Mouse (Mus musculus): Measurements from ENCODE around the gene Lrrc75b.

DNA sequence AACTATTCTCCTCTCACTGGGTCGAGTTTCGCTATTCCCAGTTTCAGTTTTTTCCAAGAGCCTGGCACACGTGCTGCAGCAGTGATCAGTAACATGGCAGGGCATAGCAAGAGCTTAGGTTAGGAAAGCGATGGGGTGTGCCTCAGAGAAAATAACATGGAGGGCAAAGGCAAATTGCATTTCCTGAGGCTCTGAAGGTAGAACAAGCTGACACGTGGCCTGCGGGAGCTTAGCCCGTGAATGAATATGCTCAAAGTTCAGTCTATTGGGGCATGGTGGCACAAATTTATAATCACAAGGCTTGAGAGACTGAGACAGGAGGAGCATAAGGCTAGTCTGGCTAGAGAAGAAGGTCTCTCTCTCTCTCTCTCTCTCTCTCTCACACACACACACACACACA, 47.3 kb downstream of the Lrrc75b start:
- TF ChIP-seq CEBPB (IDR thresholded peaks at IDR 0.05; ENCODE audit: insufficient read depth, poor library complexity, severe bottlenecking) (no peak), E2F4 (IDR thresholded peaks at IDR 0.05; ENCODE audit: insufficient read depth) (no peak), USF1 (IDR thresholded peaks at IDR 0.05; ENCODE audit: low read depth) (no peak), POLR2AphosphoS2 (IDR thresholded peaks at IDR 0.05; ENCODE audit: insufficient read length, low read depth) (no peak), POLR2A (IDR thresholded peaks at IDR 0.05; ENCODE audit: insufficient read length, low read depth) (no peak), TCF12 (IDR thresholded peaks at IDR 0.05; ENCODE audit: insufficient read depth, poor library complexity, severe bottlenecking) (no peak), MAX (IDR thresholded peaks at IDR 0.05; ENCODE audit: low read depth) (no peak), MYOG (IDR thresholded peaks at IDR 0.05; ENCODE audit: control insufficient read depth in 1 of 3, insufficient read depth in 1 of 3, insufficient read length in 2 of 3, low read depth in 2 of 3) (no peak), MYOD1 (IDR thresholded peaks at IDR 0.05; ENCODE audit: control insufficient read depth in 1 of 3, insufficient read length in 2 of 3, low read depth in 2 of 3) (no peak), TCF3 (IDR thresholded peaks at IDR 0.05; ENCODE audit: insufficient read length, low read depth) (no peak), SRF (IDR thresholded peaks at IDR 0.05; ENCODE audit: control insufficient read depth, insufficient read length, low read depth) (no peak)

Measured in myocyte (in vitro differentiated cells).